Mouse (Mus musculus) kidney, postnatal 36 days (tissue): ENCODE measurements around the gene Plpp1.

Source experiments
- DNase-seq, 2 experiments: peaks; one replicate each; pipeline ENCODE4 v3.0.0; 2021 to 2022; ENCODE audit warnings: mixed read lengths in 2 of 2

Gene Plpp1

DNA sequence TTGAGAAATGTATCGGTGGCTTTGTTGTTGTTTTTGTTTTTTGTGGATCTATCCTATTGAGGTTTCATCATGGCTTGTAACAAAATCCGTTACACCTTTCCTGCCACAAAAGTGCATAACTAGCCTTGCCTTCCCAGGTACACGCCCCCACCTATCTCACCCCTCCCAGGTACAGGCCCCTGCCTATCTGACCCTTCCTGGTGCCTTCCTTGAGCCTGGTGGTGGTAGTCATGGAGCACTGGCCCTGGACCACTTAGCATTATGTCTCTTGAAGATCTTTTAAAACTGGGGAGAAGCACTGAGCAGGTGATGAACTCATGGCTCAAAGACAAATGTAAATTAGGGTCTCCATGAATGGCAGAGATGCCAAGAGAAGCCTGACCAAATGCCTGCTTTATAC lies 61.8 kb downstream of the Plpp1 start:
- DNase-seq, result no peak

DNA sequence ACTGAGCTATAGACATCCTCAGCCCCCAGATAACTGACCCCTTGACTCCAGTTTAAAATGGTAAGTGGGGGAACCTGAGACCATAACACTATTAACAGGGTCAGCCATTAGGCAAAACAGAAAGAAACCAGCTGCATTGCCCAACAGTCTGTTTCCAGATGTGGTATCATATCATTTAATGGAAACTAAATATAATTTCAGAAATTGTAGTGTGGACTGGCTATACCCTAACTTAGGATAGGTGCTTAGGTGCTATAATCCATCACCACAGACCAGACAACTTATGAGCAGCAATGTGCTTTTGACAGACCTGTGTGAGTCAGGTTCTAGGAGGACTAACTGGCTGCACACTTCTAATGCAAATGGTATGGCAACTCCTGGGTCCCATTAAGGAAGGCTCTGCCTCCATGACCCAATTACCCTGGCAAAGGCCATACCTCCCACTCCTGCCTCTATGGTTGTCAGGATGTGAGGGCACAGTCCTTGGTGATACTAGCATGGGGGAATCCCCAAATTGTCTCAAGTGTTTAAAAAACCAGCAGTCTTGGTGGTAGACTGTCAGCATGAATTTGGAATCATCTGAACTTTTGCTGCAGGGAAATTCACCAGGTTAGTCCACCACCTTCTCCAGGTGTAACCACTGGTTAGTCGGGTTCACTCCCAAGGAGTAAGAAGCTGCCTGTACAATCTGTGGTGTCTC lies 62.5 kb downstream of the Plpp1 start:
- DNase-seq, result no peak

DNA sequence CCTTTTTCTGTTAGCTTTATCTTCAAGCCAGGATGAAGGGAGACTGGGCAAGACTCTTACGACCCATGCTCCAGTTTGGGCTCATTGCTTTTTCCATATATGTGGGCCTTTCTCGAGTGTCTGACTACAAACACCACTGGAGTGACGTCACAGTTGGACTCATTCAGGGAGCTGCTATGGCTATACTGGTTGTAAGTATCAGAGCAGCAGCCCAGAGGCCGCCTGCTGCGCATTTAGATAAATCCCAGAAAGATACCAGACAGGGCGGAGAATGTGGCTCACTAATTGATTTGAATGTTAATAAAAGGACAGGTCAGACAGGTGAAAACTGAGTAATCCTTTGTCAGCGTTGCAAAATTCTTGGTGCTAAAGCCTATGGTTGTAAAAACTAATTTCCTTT lies 66.2 kb downstream of the Plpp1 start:
- DNase-seq, result no peak

DNA sequence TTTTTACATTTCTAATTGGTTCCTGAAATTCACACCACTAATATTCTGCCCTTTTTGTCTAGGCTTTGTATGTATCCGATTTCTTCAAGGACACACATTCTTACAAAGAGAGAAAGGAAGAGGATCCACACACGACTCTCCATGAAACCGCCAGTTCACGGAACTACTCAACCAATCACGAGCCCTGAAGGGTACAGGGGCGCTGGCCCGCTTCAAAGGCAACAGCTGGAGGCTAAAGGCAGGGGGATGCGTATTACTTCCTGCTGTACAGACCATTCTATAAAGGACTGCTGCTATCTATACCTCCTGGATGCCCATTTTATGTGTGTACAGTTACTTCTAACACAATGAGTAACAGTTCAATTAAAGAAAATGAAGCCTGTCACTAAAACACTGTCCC lies 66.8 kb downstream of the Plpp1 start:
- DNase-seq, result no peak

DNA sequence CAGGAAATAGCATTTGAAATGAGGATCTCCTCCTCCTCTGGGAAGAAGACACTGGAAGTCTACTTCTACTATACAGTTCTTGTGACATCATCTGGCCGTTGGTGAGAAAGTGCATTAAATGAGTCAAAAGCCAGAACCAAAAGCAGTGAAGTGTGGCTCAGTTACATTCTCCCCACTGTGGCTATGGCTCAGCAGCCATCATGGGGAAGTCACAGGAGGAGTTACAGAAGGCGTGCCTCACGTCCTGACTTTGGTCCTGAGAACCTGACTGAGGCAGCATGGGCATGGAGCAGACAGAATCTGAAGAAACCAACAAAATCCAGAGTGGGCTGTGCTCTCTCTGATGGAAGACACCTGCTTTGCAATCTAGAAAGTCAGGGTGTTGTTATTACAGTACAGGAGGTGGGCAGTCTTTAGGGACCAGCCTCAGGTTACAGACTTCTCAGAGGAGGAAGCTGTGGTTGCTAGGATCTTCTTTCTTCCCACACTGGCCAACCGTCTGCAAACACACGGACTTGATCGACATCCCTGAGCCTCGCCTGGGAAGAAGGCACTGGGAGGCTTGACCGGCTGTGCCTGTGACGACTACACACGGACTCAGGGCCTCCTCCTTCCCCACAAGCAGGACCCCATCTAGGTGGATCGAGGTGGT lies 69.6 kb downstream of the Plpp1 start:
- no peak for DNase-seq

DNA sequence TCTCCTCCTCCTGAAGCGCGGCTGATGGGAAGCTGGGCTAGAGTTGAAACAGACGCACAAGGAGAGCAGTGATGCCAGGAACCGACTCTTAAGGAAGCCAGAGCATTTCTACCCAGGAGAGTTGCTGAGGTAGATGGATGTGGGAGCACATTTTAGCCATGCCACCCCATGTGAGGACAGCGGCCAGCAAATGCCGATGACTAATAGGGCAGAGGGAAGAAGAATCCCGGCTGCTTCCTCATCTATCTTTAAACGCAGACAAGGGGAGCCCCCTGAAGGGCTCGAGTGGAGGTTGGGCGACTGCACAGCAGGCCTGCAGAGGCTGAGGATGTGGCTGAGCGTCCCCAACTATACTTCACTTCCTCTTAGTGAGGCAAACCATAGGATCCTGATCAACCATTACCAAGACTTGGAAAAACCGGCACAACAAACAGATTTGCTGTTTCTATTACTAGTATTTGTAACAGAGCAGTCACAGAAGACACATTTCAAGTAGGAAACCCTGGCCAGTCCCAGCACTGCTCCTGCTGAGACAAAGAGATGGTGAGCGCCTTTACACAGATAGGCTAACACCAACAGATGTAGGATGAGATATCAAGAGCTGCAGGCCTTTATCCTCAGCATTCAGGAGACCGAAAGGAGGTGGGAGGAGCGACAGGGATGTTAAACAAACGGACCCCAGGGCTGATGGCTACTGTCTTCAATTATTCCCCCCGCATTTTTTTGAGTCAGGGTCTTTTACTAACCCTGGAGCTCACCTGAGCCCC lies 71.1 kb downstream of the Plpp1 start:
- DNase-seq, result no peak

DNA sequence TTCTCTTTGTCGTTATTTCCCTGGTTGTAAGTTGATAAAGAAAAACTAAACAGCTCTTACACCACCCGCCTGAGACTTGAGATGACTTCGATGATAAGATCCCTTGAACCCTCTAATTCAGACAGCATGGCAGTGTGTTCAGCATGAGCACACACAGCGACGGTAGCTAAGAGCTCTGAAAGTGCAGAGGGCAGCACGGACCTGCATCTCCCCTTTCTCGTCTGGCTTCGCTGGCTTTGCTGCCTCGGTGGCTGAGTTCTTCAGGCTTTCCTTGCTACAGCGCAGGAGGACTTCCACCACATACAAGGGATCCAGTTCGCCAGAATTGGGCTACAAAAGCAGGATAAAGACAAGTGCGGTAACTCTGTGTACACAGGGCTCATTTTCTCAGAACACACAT lies 86.6 kb downstream of the Plpp1 start:
- no peak for DNase-seq

DNA sequence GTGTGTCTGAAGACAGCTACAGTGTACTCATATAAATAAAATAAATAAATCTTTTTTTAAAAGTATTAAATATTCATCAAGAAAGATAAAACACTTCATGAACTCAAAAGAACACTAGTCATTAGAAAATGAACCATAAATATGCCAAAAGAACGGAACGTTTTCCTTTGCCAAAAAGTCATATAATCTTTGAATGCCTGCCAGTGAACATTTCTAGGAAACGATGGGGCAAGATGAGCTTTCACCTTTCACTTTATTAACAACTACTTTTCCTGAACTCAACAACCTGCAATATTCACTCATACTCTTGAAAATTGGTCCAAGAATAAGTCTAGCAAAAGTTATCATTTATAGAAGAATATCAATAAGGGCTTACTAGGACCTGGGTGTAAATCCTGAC lies 101.6 kb downstream of the Plpp1 start:
- peak; percentile 13 to 14 for DNase-seq

DNA sequence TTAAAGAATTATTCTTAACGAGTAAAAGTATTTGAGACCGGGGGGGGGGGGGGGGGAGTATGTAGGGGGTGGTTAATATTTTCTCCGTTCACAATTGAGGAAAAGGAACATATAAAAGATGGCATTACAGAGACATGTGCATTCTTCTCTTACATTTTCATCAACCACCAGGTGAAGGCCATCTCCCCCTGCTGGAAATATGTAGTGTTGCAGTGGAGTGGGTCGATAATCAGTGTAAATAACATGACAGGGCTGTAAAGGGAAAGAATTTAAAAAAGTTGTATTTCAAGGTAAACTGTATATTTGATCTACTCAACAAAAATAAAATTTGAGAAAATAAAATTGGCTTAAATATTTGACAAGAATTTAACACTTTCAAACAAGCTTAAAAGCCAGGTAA lies 109.1 kb downstream of the Plpp1 start:
- DNase-seq, result peak; percentile 31 to 64

DNA sequence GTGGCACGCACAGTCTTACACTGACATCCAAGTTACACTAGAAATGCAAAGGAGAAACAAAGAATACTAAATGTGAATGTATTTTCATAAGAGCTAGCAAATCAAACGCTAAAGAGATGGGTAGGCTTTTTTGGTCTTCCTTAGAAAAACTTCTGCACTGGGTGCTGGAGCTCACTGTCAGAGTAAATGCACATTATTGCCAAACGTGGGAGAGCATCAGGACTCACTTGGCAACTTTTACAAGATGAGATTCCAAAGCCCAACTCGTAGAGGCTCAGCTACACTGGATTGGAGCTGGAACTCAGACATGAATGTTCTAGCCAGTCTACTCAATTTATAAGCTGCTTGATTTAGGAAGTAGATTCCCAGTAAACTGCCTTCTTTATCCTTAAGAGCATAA lies 109.8 kb downstream of the Plpp1 start:
- DNase-seq, result no peak
